Mouse (Mus musculus): ENCODE measurements around the gene Tnf. TPM values are rescaled to one million over a fixed set of nuclear protein-coding genes. Genes with fewer than 3 reads are reported as not detected.

The Tnf gene
- polyA plus RNA-seq, 1 experiment from 2014 or later: 0.74 TPM

- no peaks in the 10 kb centered on the region for H3K9me3 ChIP-seq (ENCODE audit: control insufficient read depth, low read length)
- DNase-seq (ENCODE audit: low spot score) (no peak), ATAC-seq (ENCODE audit: low read depth) (no peak)
- H3K27ac ChIP-seq (replicated peaks; ENCODE audit: low read depth, low read length): no peak overlapping the region
- no peak overlapping the region for H3K4me2 ChIP-seq (ENCODE audit: low read depth, low read length)
- H3K27me3 ChIP-seq (replicated peaks; ENCODE audit: control insufficient read depth, insufficient read depth, low read length): no peaks in the 10 kb centered on the region
- no peaks in the 10 kb centered on the region for H3K36me3 ChIP-seq (ENCODE audit: control insufficient read depth, insufficient read depth, low read length)
- 67% methylated on average over 6 of the region's 6 CpGs for WGBS
- H3K4me3 ChIP-seq (ENCODE audit: low read depth, low read length): no peak overlapping the region
- H3K4me1 ChIP-seq (ENCODE audit: control insufficient read depth, insufficient read depth, low read length): peaks cover 6% of the 10 kb centered on the region; the same call in 1 of the 2 replicates
- H3K9ac ChIP-seq (ENCODE audit: low read depth, low read length): peak overlapping the region; percentile 30; the same call in 1 of the 2 replicates
These were observed 26.4 kb downstream of the Tnf start for GRCm38 (mm10) chr17:35175382-35175781.

DNA sequence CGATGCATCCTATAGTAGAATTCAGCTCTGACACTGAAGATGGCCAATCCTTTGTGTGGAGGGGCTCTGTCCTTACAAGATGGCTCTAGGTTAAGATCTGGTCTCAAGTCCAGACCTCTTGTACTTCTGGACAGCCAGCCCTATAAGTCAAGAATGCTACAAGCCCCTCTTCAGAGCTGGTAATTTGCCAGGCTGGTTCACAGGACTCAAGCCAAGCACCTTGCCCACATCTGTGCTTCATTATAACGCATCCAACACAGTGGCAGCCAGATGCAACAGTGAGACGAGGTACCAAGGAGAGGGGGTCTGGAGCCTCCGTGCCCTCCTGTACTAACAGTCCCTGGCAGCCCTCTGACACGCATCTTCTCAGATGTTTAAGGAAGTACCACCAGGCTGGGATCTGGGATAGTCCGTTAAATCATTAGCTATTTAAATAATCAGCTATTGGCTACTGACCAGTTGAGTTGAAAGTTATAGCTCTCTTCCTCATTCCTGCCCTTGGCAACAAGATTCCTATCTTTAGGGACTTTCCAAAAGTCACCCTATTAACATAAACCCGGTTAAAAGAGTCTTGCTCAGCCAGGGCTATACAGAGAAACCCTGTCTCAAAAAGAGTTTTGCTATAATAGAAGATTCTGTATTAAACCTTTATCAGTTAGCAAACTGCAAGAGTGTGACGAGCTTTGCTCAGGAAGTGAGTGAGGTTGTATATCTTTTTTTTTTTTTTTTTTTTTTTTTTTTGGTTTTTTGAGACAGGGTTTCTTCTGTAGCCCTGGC is 27.4 kb downstream of the Tnf start:
- no peaks in the 10 kb centered on the region for H3K27me3 ChIP-seq (replicated peaks; ENCODE audit: control insufficient read depth, insufficient read depth, low read length)
- no peak overlapping the region for H3K4me3 ChIP-seq (ENCODE audit: low read depth, low read length)
- no peaks in the 10 kb centered on the region for H3K9me3 ChIP-seq (ENCODE audit: control insufficient read depth, low read length)
- DNase-seq (ENCODE audit: low spot score): no peak
- WGBS: 58% methylated on average over 8 of the region's 8 CpGs
- no peaks in the 10 kb centered on the region for H3K36me3 ChIP-seq (ENCODE audit: control insufficient read depth, insufficient read depth, low read length)
- H3K9ac ChIP-seq (ENCODE audit: low read depth, low read length): no peak overlapping the region
- H3K4me2 ChIP-seq (ENCODE audit: low read depth, low read length): no peak overlapping the region
- H3K27ac ChIP-seq (replicated peaks; ENCODE audit: low read depth, low read length): no peak overlapping the region
- peaks cover 6% of the 10 kb centered on the region; the same call in 1 of the 2 replicates for H3K4me1 ChIP-seq (ENCODE audit: control insufficient read depth, insufficient read depth, low read length)
- ATAC-seq (ENCODE audit: low read depth): no peak

DNA sequence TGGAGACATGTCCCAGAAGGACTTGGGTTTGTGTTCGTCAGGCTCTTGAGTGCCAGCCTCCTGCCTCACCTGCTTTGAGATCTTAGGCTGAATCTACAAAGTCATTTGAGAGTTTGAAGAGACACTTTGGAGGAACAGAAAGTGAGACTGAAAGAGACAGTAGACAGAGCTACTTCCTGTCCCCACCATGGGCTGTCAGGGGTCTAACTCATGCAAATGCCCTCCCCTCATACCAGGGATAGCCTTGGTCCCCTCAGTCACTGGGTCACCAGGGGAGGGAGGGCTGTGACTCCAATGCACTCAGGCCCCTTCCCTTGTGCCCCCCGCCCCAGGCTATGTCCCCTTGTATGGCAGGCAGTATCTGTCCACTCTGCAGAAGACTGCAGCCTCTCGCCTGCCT is 28.5 kb downstream of the Tnf start:
- Histone ChIP-seq H3K27me3 (replicated peaks; ENCODE audit: control insufficient read depth, insufficient read depth, low read length) (no peaks in the 10 kb centered on the region), H3K36me3 (ENCODE audit: control insufficient read depth, insufficient read depth, low read length) (no peaks in the 10 kb centered on the region), H3K4me2 (ENCODE audit: low read depth, low read length) (no peak overlapping the region), H3K27ac (replicated peaks; ENCODE audit: low read depth, low read length) (no peak overlapping the region; the same call in 1 of the 2 replicates), H3K4me3 (ENCODE audit: low read depth, low read length) (no peak overlapping the region), H3K9ac (ENCODE audit: low read depth, low read length) (peak overlapping the region; percentile 19; the same call in 1 of the 2 replicates), H3K4me1 (ENCODE audit: control insufficient read depth, insufficient read depth, low read length) (peaks cover 6% of the 10 kb centered on the region; the same call in 1 of the 2 replicates), H3K9me3 (ENCODE audit: control insufficient read depth, low read length) (no peaks in the 10 kb centered on the region)
- DNase-seq (ENCODE audit: low spot score) (no peak), ATAC-seq (ENCODE audit: low read depth) (no peak)
- 57% methylated on average over 3 of the region's 3 CpGs for WGBS

DNA sequence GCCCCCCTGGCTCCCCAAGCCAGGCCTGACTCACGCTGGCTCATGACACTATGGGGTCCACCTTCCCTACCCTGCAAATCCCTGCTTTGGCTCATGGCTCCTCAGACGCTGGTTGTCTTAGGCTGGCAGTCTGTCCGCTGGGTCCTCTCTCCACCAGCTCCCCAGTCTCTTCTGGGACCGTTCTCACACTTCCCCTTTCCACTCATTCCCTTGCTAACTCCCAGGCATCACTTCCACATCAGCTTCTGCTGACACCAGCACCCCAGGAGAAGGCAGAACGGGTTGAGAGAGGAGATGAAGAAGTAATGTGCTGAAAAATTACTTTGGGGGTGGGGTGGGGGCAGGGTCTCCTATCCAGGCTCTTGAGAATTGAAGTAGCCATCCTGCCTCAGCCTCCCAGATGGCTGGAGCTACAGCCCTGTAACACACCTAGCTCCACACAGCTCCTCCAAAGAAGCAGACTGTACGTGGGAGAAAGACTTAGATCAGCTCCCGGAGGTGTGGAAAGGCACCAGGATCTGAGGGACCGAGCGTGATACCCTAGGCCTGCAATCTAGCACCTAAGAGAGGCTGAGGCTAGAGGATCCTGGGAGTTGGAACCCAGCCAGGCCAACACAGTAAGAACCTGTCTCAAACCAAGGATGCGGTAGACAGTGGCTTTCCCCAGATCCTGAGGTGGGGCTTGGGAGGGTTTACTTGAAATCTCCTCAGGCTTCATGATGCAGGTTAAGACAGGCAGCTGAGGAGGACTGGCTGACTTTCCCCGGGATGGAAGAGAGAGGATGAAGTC is 29.2 kb downstream of the Tnf start:
- Histone ChIP-seq H3K27me3 (replicated peaks; ENCODE audit: control insufficient read depth, insufficient read depth, low read length) (no peaks in the 10 kb centered on the region), H3K4me3 (ENCODE audit: low read depth, low read length) (no peak overlapping the region), H3K4me1 (ENCODE audit: control insufficient read depth, insufficient read depth, low read length) (peaks cover 6% of the 10 kb centered on the region; the same call in 1 of the 2 replicates), H3K4me2 (ENCODE audit: low read depth, low read length) (no peak overlapping the region), H3K27ac (replicated peaks; ENCODE audit: low read depth, low read length) (no peak overlapping the region), H3K9me3 (ENCODE audit: control insufficient read depth, low read length) (no peaks in the 10 kb centered on the region), H3K9ac (ENCODE audit: low read depth, low read length) (no peak overlapping the region), H3K36me3 (ENCODE audit: control insufficient read depth, insufficient read depth, low read length) (no peaks in the 10 kb centered on the region)
- 62% methylated on average over 11 of the region's 11 CpGs for WGBS
- ATAC-seq (ENCODE audit: low read depth): peak; percentile 45
- DNase-seq (ENCODE audit: low spot score): peak; percentile 71

DNA sequence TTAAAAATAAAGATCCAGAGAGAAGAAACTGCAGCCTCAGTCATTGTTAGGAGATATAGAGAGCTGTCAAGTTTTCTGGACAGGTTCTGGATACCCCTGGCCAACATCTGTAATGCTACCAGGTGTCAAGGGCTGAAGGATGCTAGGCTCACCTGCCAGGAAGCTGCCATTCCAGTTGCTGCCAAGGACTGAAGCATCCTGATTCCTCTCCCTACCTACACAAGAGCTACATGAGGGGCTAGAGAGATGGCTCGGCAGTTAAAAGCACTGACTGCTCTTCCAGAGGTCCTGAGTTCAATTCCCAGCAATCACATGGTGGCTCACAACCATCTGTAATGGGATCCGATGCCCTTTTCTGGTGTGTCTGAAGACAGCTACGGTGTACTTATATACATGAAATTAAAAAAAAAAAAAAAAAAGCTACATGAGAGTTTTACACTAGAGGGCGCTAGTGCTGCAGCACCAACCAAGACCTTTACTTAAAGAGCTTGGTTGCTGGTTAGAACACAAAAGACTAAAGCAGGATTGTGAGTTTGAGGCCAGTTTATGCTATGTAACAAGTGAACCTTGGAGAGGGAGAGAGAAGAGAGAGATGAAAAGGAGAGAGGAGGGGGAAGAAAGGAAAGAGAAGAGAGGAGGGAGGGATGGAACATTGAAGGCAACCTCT is 33.1 kb downstream of the Tnf start:
- DNase-seq (ENCODE audit: low spot score) (peak; percentile 84), ATAC-seq (ENCODE audit: low read depth) (no peak)
- no peaks in the 10 kb centered on the region for H3K9me3 ChIP-seq (ENCODE audit: control insufficient read depth, low read length)
- H3K27ac ChIP-seq (replicated peaks; ENCODE audit: low read depth, low read length): no peak overlapping the region
- H3K9ac ChIP-seq (ENCODE audit: low read depth, low read length): no peak overlapping the region
- no peaks in the 10 kb centered on the region for H3K36me3 ChIP-seq (ENCODE audit: control insufficient read depth, insufficient read depth, low read length)
- 12% methylated on average over 4 of the region's 4 CpGs for WGBS
- H3K4me3 ChIP-seq (ENCODE audit: low read depth, low read length): no peak overlapping the region
- H3K27me3 ChIP-seq (replicated peaks; ENCODE audit: control insufficient read depth, insufficient read depth, low read length): no peaks in the 10 kb centered on the region
- H3K4me1 ChIP-seq (ENCODE audit: control insufficient read depth, insufficient read depth, low read length): peaks cover 13% of the 10 kb centered on the region
- no peak overlapping the region for H3K4me2 ChIP-seq (ENCODE audit: low read depth, low read length)

DNA sequence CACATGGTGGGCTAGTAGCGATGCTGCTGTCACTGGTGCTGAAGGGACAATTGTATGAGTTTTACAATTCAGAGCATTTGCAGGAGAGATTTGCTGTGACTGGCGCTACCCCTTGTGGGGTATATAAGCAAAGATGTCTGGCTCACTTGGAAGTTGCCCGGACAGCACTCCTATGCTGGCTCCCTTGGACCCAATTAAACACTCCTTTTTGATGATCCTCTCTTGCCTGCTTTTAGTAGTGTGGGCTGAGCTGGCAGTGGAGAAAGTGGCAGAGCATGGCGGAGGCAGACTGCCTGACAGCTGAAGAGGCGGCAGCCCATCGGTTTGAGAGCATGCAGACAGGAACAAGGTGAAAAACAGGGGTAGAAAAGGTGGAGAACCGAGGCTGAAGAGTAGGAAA is 34.0 kb downstream of the Tnf start:
- ATAC-seq (ENCODE audit: low read depth) (no peak), DNase-seq (ENCODE audit: low spot score) (no peak)
- H3K9ac ChIP-seq (ENCODE audit: low read depth, low read length): no peak overlapping the region
- H3K36me3 ChIP-seq (ENCODE audit: control insufficient read depth, insufficient read depth, low read length): no peaks in the 10 kb centered on the region
- H3K27me3 ChIP-seq (replicated peaks; ENCODE audit: control insufficient read depth, insufficient read depth, low read length): no peaks in the 10 kb centered on the region
- 90% methylated on average over 7 of the region's 7 CpGs for WGBS
- H3K4me3 ChIP-seq (ENCODE audit: low read depth, low read length): no peak overlapping the region
- H3K27ac ChIP-seq (replicated peaks; ENCODE audit: low read depth, low read length): no peak overlapping the region
- no peaks in the 10 kb centered on the region for H3K9me3 ChIP-seq (ENCODE audit: control insufficient read depth, low read length)
- peaks cover 13% of the 10 kb centered on the region for H3K4me1 ChIP-seq (ENCODE audit: control insufficient read depth, insufficient read depth, low read length)
- no peak overlapping the region for H3K4me2 ChIP-seq (ENCODE audit: low read depth, low read length)

DNA sequence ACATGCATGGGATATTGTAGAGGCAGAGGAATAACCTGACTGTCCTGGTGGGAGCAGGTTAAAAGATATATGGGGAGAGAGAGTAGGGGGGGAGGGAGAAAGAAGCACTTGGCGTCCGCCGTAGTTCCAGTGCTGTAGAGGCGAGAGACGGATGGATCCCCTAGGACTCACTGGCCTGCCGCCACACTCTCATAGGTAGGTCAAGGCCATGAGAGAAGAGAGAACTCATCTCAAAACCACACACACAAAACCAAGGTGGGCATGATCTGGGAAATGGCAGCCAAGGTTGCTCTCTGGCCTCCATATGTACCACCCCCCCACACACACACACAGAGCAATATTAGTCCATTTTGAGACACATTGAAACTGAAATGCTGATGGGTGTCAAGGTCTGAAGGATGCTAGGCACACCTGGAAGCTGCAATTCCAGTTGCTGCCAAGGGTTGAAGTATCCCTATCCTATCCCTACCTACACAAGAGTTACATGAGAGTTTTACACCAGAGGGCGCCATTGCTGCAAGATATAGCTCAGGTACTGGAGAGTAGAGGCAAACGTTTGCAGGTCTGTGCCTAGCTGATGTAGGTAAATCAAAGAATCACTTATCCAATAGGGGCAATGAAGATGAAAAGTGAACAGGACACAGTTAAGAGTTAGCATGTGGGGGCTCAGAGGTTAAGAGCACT is 35.3 kb downstream of the Tnf start:
- ATAC-seq (ENCODE audit: low read depth): no peak
- Histone ChIP-seq H3K4me3 (ENCODE audit: low read depth, low read length) (no peak overlapping the region), H3K9me3 (ENCODE audit: control insufficient read depth, low read length) (no peaks in the 10 kb centered on the region), H3K36me3 (ENCODE audit: control insufficient read depth, insufficient read depth, low read length) (peaks cover 8% of the 10 kb centered on the region), H3K27me3 (replicated peaks; ENCODE audit: control insufficient read depth, insufficient read depth, low read length) (no peaks in the 10 kb centered on the region), H3K4me1 (ENCODE audit: control insufficient read depth, insufficient read depth, low read length) (peaks cover 21% of the 10 kb centered on the region), H3K4me2 (ENCODE audit: low read depth, low read length) (peak overlapping the region; percentile 67), H3K27ac (replicated peaks; ENCODE audit: low read depth, low read length) (peak overlapping the region; percentile 95; the same call in 1 of the 2 replicates), H3K9ac (ENCODE audit: low read depth, low read length) (0 out of 2 replicates have a peak overlapping the region, but pooled peaks have one; percentile 62)
- DNase-seq (ENCODE audit: low spot score): peak; percentile 90
- WGBS: 73% methylated on average over 8 of the region's 8 CpGs
